Mouse (Mus musculus) myocyte (in vitro differentiated cells): ENCODE results near the gene Otp. TPM values are rescaled to one million over a fixed set of nuclear protein-coding genes. Genes with fewer than 3 reads are reported as not detected.

Experiments
- H3K27me3 ChIP-seq: one replicate; pipeline ENCODE4 v1.6.1; 2011; ENCODE audit not compliant: control insufficient read depth, insufficient read depth, insufficient read length
- H3K36me3 ChIP-seq: one replicate; pipeline ENCODE4 v1.6.1; 2011; ENCODE audit not compliant: control insufficient read depth, insufficient read depth
- H3K4me2 ChIP-seq: one replicate; pipeline ENCODE4 v1.6.1; 2011; ENCODE audit warnings: low read depth, control low read depth
- H3K4me3 ChIP-seq: one replicate; pipeline ENCODE4 v1.5.1; 2011; ENCODE audit warnings: mild to moderate bottlenecking, control low read depth, moderate library complexity
- H3K79me2 ChIP-seq: one replicate; pipeline ENCODE4 v1.6.1; 2011; ENCODE audit not compliant: control insufficient read depth, insufficient read depth
- H3ac ChIP-seq: one replicate; pipeline ENCODE4 v1.6.1; 2011; ENCODE audit not compliant: control insufficient read depth, insufficient read length
- CEBPB ChIP-seq: IDR thresholded peaks from 2 replicates; pipeline ENCODE4 v1.6.1; 2011; ENCODE audit warnings: mild to moderate bottlenecking, moderate library complexity; ENCODE audit not compliant: poor library complexity, insufficient read depth, severe bottlenecking
- E2F4 ChIP-seq: IDR thresholded peaks from one replicate; pipeline ENCODE4 v1.6.1; 2011; ENCODE audit warnings: mild to moderate bottlenecking, control low read depth, moderate library complexity; ENCODE audit not compliant: insufficient read depth
- MAX ChIP-seq: IDR thresholded peaks from one replicate; pipeline ENCODE4 v1.6.1; 2011; ENCODE audit warnings: low read depth, mild to moderate bottlenecking, control low read depth
- MYOD1 ChIP-seq, 3 experiments: IDR thresholded peaks; one replicate each; pipeline ENCODE4 v1.6.1; 2011; ENCODE audit warnings: control low read depth in 2 of 3, low read depth in 2 of 3, mild to moderate bottlenecking in 2 of 3, moderate library complexity in 1 of 3; ENCODE audit not compliant: insufficient read length in 2 of 3, control insufficient read depth in 1 of 3
- MYOG ChIP-seq, 3 experiments: IDR thresholded peaks; one replicate each; pipeline ENCODE4 v1.6.1; 2011; ENCODE audit warnings: control low read depth in 2 of 3, low read depth in 2 of 3, mild to moderate bottlenecking in 2 of 3; ENCODE audit not compliant: insufficient read length in 2 of 3, control insufficient read depth in 1 of 3, insufficient read depth in 1 of 3
- POLR2A ChIP-seq: IDR thresholded peaks from one replicate; pipeline ENCODE4 v1.6.1; 2011; ENCODE audit warnings: low read depth, mild to moderate bottlenecking, control low read depth, moderate library complexity; ENCODE audit not compliant: insufficient read length
- POLR2AphosphoS2 ChIP-seq: IDR thresholded peaks from one replicate; pipeline ENCODE4 v1.6.1; 2011; ENCODE audit warnings: low read depth, control low read depth; ENCODE audit not compliant: insufficient read length
- REST ChIP-seq: IDR thresholded peaks from one replicate; pipeline ENCODE4 v1.6.1; 2011; ENCODE audit warnings: mild to moderate bottlenecking, control low read depth, moderate library complexity; ENCODE audit not compliant: insufficient read depth, insufficient read length
- SRF ChIP-seq: IDR thresholded peaks from one replicate; pipeline ENCODE4 v1.6.1; 2011; ENCODE audit warnings: low read depth; ENCODE audit not compliant: control insufficient read depth, insufficient read length
- TCF12 ChIP-seq: IDR thresholded peaks from one replicate; pipeline ENCODE4 v1.6.1; 2011; ENCODE audit warnings: mild to moderate bottlenecking, control low read depth; ENCODE audit not compliant: poor library complexity, insufficient read depth, severe bottlenecking
- TCF3 ChIP-seq: IDR thresholded peaks from one replicate; pipeline ENCODE4 v1.6.1; 2011; ENCODE audit warnings: low read depth, control low read depth; ENCODE audit not compliant: insufficient read length
- USF1 ChIP-seq: IDR thresholded peaks from one replicate; pipeline ENCODE4 v1.6.1; 2011; ENCODE audit warnings: low read depth, mild to moderate bottlenecking, control low read depth, moderate library complexity
- polyA plus RNA-seq: library from polyadenylated mRNA; unstranded; fragments of >200 nt; fragmentation: generic; extraction: Trizol; gene quantifications from one replicate; pipeline ENCODE4 v1.2.1, GENCODE M21; 2012; ENCODE audit warnings: missing spikeins

Gene Otp
- polyA plus RNA-seq, 1 experiment: not detected

- Histone ChIP-seq H3K36me3 (no peaks in the 10 kb centered on the region), H3K4me2 (no peak overlapping the region), H3K4me3 (no peak overlapping the region), H3ac (no peak overlapping the region), H3K27me3 (no peaks in the 10 kb centered on the region), H3K79me2 (no peaks in the 10 kb centered on the region)
- TF ChIP-seq REST (no peak), USF1 (no peak), TCF12 (no peak), MYOD1 (IDR thresholded peaks at IDR 0.05; ENCODE audit: control insufficient read depth in 1 of 3, insufficient read length in 2 of 3, low read depth in 2 of 3) (no peak), MAX (no peak), POLR2AphosphoS2 (no peak)
Measured at GRCm38 (mm10) chr13:94849351-94849750, 26.1 kb upstream of the Otp start.

GRCm38 (mm10) chr13:94858016-94858575, 17.3 kb upstream of the Otp start:
- H3K4me2 ChIP-seq: no peak overlapping the region
- TF ChIP-seq MYOD1 (IDR thresholded peaks at IDR 0.05; ENCODE audit: control insufficient read depth in 1 of 3, insufficient read length in 2 of 3, low read depth in 2 of 3) (no peak), CEBPB (no peak), POLR2A (no peak), REST (no peak), TCF12 (no peak), USF1 (no peak), POLR2AphosphoS2 (no peak), MYOG (IDR thresholded peaks at IDR 0.05; ENCODE audit: control insufficient read depth in 1 of 3, insufficient read depth in 1 of 3, insufficient read length in 2 of 3, low read depth in 2 of 3) (no peak)
- no peaks in the 10 kb centered on the region for H3K36me3 ChIP-seq
- H3K79me2 ChIP-seq: no peaks in the 10 kb centered on the region
- H3K4me3 ChIP-seq: no peak overlapping the region
- no peak overlapping the region for H3ac ChIP-seq
- no peaks in the 10 kb centered on the region for H3K27me3 ChIP-seq

DNA sequence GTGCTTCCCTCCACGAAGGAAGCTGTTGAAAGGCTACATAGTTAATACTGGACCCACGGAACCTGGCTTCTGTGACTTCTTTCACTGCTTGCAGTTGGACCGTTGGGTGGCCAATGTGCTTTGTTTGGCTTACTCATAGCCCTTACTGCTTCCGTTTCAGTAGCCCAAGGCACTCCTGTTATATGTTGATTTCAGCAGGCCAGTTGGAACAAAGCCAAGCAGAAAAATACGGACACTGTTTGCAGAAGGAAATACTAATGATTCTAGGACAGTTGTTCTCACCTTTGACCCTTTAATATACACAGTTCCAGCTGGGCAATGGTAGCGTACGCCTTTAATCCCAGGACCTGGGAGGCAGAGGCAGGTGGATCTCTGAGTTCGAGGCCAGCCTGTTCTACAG, 16.1 kb upstream of the Otp start:
- Histone ChIP-seq H3K27me3 (no peaks in the 10 kb centered on the region), H3K4me3 (no peak overlapping the region), H3K4me2 (no peak overlapping the region), H3K79me2 (no peaks in the 10 kb centered on the region), H3K36me3 (no peaks in the 10 kb centered on the region), H3ac (no peak overlapping the region)
- no peak for TF ChIP-seq POLR2A
- TF ChIP-seq E2F4: no peak
- no peak for TF ChIP-seq REST
- TF ChIP-seq POLR2AphosphoS2: no peak
- TF ChIP-seq CEBPB: no peak
- no peak for TF ChIP-seq SRF
- no peak for TF ChIP-seq MYOG (IDR thresholded peaks at IDR 0.05; ENCODE audit: control insufficient read depth in 1 of 3, insufficient read depth in 1 of 3, insufficient read length in 2 of 3, low read depth in 2 of 3)

GRCm38 (mm10) chr13:94862491-94863230, 12.7 kb upstream of the Otp start:
- H3K27me3 ChIP-seq: peaks cover 7% of the 10 kb centered on the region
- no peak overlapping the region for H3ac ChIP-seq
- TF ChIP-seq POLR2A (no peak), POLR2AphosphoS2 (no peak), TCF12 (no peak), MYOD1 (IDR thresholded peaks at IDR 0.05; ENCODE audit: control insufficient read depth in 1 of 3, insufficient read length in 2 of 3, low read depth in 2 of 3) (no peak), SRF (no peak), REST (no peak), CEBPB (no peak), MYOG (IDR thresholded peaks at IDR 0.05; ENCODE audit: control insufficient read depth in 1 of 3, insufficient read depth in 1 of 3, insufficient read length in 2 of 3, low read depth in 2 of 3) (no peak), TCF3 (no peak), MAX (no peak), E2F4 (no peak), USF1 (no peak)
- no peak overlapping the region for H3K4me3 ChIP-seq
- no peaks in the 10 kb centered on the region for H3K36me3 ChIP-seq
- no peaks in the 10 kb centered on the region for H3K79me2 ChIP-seq
- no peak overlapping the region for H3K4me2 ChIP-seq

DNA sequence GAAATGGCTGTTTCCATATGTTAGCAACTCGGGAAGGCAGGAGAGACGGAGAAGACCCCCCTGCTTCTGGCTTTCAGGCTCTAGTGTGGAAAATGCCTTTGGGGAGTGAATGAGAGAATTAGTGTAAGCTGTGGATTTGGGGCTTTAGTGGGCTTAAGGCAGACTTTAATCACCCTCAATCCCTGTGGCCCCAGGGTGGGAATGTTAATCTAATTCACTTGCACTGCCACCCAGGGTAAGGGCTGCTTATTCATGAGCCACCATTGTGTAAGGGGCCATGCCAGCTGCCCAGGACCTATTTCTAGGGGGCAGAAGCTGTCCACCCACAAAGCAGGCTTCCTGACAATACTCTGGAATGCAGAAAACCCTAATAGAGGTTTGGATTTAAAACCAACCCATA, 8.5 kb upstream of the Otp start:
- no peak overlapping the region for H3ac ChIP-seq
- H3K4me2 ChIP-seq: no peak overlapping the region
- H3K4me3 ChIP-seq: no peak overlapping the region
- H3K27me3 ChIP-seq: peaks cover 37% of the 10 kb centered on the region
- no peaks in the 10 kb centered on the region for H3K36me3 ChIP-seq
- TF ChIP-seq TCF3: no peak
- no peak for TF ChIP-seq SRF
- no peak for TF ChIP-seq MYOG (IDR thresholded peaks at IDR 0.05; ENCODE audit: control insufficient read depth in 1 of 3, insufficient read depth in 1 of 3, insufficient read length in 2 of 3, low read depth in 2 of 3)
- TF ChIP-seq MAX: no peak
- TF ChIP-seq REST: no peak
- no peaks in the 10 kb centered on the region for H3K79me2 ChIP-seq
